Mouse (Mus musculus): ENCODE results near the gene Mrps6. TPM values are rescaled to one million over a fixed set of nuclear protein-coding genes. Genes with fewer than 3 reads are reported as not detected.

The Mrps6 gene
- polyA plus RNA-seq, 1 experiment from 2014 or later: 149 TPM

DNA sequence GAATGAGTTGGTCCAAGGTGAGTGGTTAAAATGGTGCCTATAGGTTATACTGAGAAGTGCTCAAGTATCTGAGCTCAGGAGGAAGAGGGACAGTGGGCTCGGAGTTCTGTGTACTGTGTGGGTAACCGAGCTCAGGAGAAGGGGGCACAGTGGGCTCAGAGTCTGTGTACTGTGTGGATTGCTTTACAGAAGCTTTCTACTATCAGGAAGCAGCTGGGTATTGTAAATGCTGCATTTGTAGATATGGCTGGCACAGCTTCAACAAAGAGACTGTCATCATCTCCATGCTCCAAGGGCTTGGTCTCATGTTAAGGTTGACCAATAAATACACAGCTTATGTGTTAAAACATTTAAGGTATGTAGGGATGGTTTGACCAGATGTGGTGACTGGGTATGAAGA is 6.7 kb downstream of the Mrps6 start:
- H3K36me3 ChIP-seq (ENCODE audit: control insufficient read depth, insufficient read depth, low read length): peaks cover 85% of the 10 kb centered on the region
- no peak overlapping the region for H3K4me3 ChIP-seq (ENCODE audit: control insufficient read depth in 1 of 2, insufficient read depth in 1 of 2, low read depth in 1 of 2, low read length in 2 of 2)
- WGBS: 79% methylated on average over 2 of the region's 2 CpGs
- no peaks in the 10 kb centered on the region for H3K9me3 ChIP-seq (ENCODE audit: control insufficient read depth, low read length)
- no peak overlapping the region for H3K4me2 ChIP-seq (ENCODE audit: low read length)
- H3K27ac ChIP-seq (replicated peaks in 1 of 2; ENCODE audit: control insufficient read depth in 1 of 2, insufficient read depth in 1 of 2, low read depth in 2 of 2, low read length in 2 of 2): no peak overlapping the region
- no peak overlapping the region for H3K9ac ChIP-seq (ENCODE audit: low read length)
- H3K27me3 ChIP-seq (ENCODE audit: control insufficient read depth, insufficient read depth, low read length): no peaks in the 10 kb centered on the region
- H3K4me1 ChIP-seq (ENCODE audit: control insufficient read depth in 2 of 2, insufficient read depth in 2 of 2, low read length in 2 of 2): peaks cover 0 to 11% of the 10 kb centered on the region in 2 experiments; a peak in 2 of 4 replicates
- no peak for ATAC-seq (ENCODE audit: insufficient number of reproducible peaks, insufficient read depth, low FRiP score, low read depth)

- Histone ChIP-seq H3K36me3 (ENCODE audit: control insufficient read depth, insufficient read depth, low read length) (peaks cover 68% of the 10 kb centered on the region), H3K27ac (replicated peaks in 1 of 2; ENCODE audit: control insufficient read depth in 1 of 2, insufficient read depth in 1 of 2, low read depth in 2 of 2, low read length in 2 of 2) (no peak overlapping the region), H3K4me2 (ENCODE audit: low read length) (no peak overlapping the region), H3K4me3 (ENCODE audit: control insufficient read depth in 1 of 2, insufficient read depth in 1 of 2, low read depth in 1 of 2, low read length in 2 of 2) (no peak overlapping the region), H3K9me3 (ENCODE audit: control insufficient read depth, low read length) (no peaks in the 10 kb centered on the region), H3K4me1 (ENCODE audit: control insufficient read depth in 2 of 2, insufficient read depth in 2 of 2, low read length in 2 of 2) (no peaks in the 10 kb centered on the region), H3K9ac (ENCODE audit: low read length) (no peak overlapping the region), H3K27me3 (ENCODE audit: control insufficient read depth, insufficient read depth, low read length) (no peaks in the 10 kb centered on the region)
- WGBS: 80% methylated on average over 8 of the region's 8 CpGs
- no peak for ATAC-seq (ENCODE audit: insufficient number of reproducible peaks, insufficient read depth, low FRiP score, low read depth)
Measured at GRCm38 (mm10) chr16:92070338-92070737, 12.3 kb downstream of the Mrps6 start.

GRCm38 (mm10) chr16:92076797-92077196 is 18.7 kb downstream of the Mrps6 start:
- Histone ChIP-seq H3K36me3 (ENCODE audit: control insufficient read depth, insufficient read depth, low read length) (peaks cover 41% of the 10 kb centered on the region), H3K4me3 (ENCODE audit: control insufficient read depth in 1 of 2, insufficient read depth in 1 of 2, low read depth in 1 of 2, low read length in 2 of 2) (no peak overlapping the region), H3K4me1 (ENCODE audit: control insufficient read depth in 2 of 2, insufficient read depth in 2 of 2, low read length in 2 of 2) (no peaks in the 10 kb centered on the region), H3K27me3 (ENCODE audit: control insufficient read depth, insufficient read depth, low read length) (no peaks in the 10 kb centered on the region), H3K27ac (replicated peaks in 1 of 2; ENCODE audit: control insufficient read depth in 1 of 2, insufficient read depth in 1 of 2, low read depth in 2 of 2, low read length in 2 of 2) (no peak overlapping the region), H3K9ac (ENCODE audit: low read length) (no peak overlapping the region), H3K9me3 (ENCODE audit: control insufficient read depth, low read length) (no peaks in the 10 kb centered on the region), H3K4me2 (ENCODE audit: low read length) (no peak overlapping the region)
- ATAC-seq (ENCODE audit: insufficient number of reproducible peaks, insufficient read depth, low FRiP score, low read depth): no peak
- WGBS: 95% methylated on average over 8 of the region's 8 CpGs

DNA sequence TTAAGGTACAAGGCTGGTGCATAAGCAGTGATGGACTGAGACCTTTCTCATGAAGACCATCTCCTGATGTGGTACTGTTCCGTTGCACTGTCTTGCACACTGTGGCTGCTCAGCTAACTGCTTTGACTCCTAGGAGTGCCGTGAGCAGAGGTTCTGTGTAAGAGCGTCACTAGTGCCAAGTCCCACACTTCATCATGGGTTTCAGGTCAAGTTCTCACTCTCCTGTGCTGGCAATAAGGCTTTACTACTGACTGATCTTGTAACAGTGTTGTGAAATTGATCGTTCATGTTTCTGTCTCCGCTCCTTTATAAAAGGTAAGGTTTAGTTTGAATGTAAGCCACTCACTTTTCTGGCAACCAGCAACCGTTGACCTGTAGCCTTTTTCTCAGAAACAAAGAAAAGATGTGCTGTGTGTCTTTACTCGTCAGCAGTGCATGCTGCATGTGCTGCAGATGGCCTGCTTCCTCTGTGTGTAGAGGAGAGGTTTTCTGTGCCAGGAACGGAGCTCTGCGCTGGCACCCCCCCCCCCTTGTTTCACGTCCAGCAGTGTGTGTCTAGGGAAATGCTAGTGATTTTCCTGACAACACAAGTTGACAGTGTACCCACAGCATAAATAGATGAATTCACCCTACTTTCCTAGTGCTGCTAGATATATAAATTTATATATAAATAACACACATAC is 25.8 kb downstream of the Mrps6 start:
- WGBS: 82% methylated on average over 10 of the region's 10 CpGs
- Histone ChIP-seq H3K9ac (ENCODE audit: low read length) (no peak overlapping the region), H3K27me3 (ENCODE audit: control insufficient read depth, insufficient read depth, low read length) (no peaks in the 10 kb centered on the region), H3K27ac (replicated peaks in 1 of 2; ENCODE audit: control insufficient read depth in 1 of 2, insufficient read depth in 1 of 2, low read depth in 2 of 2, low read length in 2 of 2) (no peak overlapping the region), H3K4me3 (ENCODE audit: control insufficient read depth in 1 of 2, insufficient read depth in 1 of 2, low read depth in 1 of 2, low read length in 2 of 2) (no peak overlapping the region), H3K4me1 (ENCODE audit: control insufficient read depth in 2 of 2, insufficient read depth in 2 of 2, low read length in 2 of 2) (no peaks in the 10 kb centered on the region), H3K36me3 (ENCODE audit: control insufficient read depth, insufficient read depth, low read length) (peaks cover 16% of the 10 kb centered on the region), H3K9me3 (ENCODE audit: control insufficient read depth, low read length) (no peaks in the 10 kb centered on the region), H3K4me2 (ENCODE audit: low read length) (no peak overlapping the region)
- ATAC-seq (ENCODE audit: insufficient number of reproducible peaks, insufficient read depth, low FRiP score, low read depth): no peak

GRCm38 (mm10) chr16:92089225-92089624 is 31.2 kb downstream of the Mrps6 start:
- H3K9me3 ChIP-seq (ENCODE audit: control insufficient read depth, low read length): no peaks in the 10 kb centered on the region
- no peak overlapping the region for H3K9ac ChIP-seq (ENCODE audit: low read length)
- ATAC-seq (ENCODE audit: insufficient number of reproducible peaks, insufficient read depth, low FRiP score, low read depth): no peak
- no peaks in the 10 kb centered on the region for H3K4me1 ChIP-seq (ENCODE audit: control insufficient read depth in 2 of 2, insufficient read depth in 2 of 2, low read length in 2 of 2)
- H3K4me2 ChIP-seq (ENCODE audit: low read length): no peak overlapping the region
- no peaks in the 10 kb centered on the region for H3K27me3 ChIP-seq (ENCODE audit: control insufficient read depth, insufficient read depth, low read length)
- no peak overlapping the region for H3K27ac ChIP-seq (replicated peaks in 1 of 2; ENCODE audit: control insufficient read depth in 1 of 2, insufficient read depth in 1 of 2, low read depth in 2 of 2, low read length in 2 of 2)
- H3K36me3 ChIP-seq (ENCODE audit: control insufficient read depth, insufficient read depth, low read length): 0 out of 2 replicates have a peak, but pooled peaks cover 2% of the 10 kb centered on the region
- 83% methylated on average over 3 of the region's 3 CpGs for WGBS
- no peak overlapping the region for H3K4me3 ChIP-seq (ENCODE audit: control insufficient read depth in 1 of 2, insufficient read depth in 1 of 2, low read depth in 1 of 2, low read length in 2 of 2)

- 75% methylated on average over 5 of the region's 5 CpGs for WGBS
- Histone ChIP-seq H3K27me3 (ENCODE audit: control insufficient read depth, insufficient read depth, low read length) (no peaks in the 10 kb centered on the region), H3K4me3 (ENCODE audit: control insufficient read depth in 1 of 2, insufficient read depth in 1 of 2, low read depth in 1 of 2, low read length in 2 of 2) (no peak overlapping the region), H3K27ac (replicated peaks in 1 of 2; ENCODE audit: control insufficient read depth in 1 of 2, insufficient read depth in 1 of 2, low read depth in 2 of 2, low read length in 2 of 2) (no peak overlapping the region), H3K36me3 (ENCODE audit: control insufficient read depth, insufficient read depth, low read length) (0 out of 2 replicates have a peak, but pooled peaks cover 7% of the 10 kb centered on the region), H3K9me3 (ENCODE audit: control insufficient read depth, low read length) (no peaks in the 10 kb centered on the region), H3K9ac (ENCODE audit: low read length) (no peak overlapping the region), H3K4me1 (ENCODE audit: control insufficient read depth in 2 of 2, insufficient read depth in 2 of 2, low read length in 2 of 2) (no peaks in the 10 kb centered on the region), H3K4me2 (ENCODE audit: low read length) (no peak overlapping the region)
- ATAC-seq (ENCODE audit: insufficient number of reproducible peaks, insufficient read depth, low FRiP score, low read depth): no peak
Measured at GRCm38 (mm10) chr16:92091876-92092275, 33.8 kb downstream of the Mrps6 start.

DNA sequence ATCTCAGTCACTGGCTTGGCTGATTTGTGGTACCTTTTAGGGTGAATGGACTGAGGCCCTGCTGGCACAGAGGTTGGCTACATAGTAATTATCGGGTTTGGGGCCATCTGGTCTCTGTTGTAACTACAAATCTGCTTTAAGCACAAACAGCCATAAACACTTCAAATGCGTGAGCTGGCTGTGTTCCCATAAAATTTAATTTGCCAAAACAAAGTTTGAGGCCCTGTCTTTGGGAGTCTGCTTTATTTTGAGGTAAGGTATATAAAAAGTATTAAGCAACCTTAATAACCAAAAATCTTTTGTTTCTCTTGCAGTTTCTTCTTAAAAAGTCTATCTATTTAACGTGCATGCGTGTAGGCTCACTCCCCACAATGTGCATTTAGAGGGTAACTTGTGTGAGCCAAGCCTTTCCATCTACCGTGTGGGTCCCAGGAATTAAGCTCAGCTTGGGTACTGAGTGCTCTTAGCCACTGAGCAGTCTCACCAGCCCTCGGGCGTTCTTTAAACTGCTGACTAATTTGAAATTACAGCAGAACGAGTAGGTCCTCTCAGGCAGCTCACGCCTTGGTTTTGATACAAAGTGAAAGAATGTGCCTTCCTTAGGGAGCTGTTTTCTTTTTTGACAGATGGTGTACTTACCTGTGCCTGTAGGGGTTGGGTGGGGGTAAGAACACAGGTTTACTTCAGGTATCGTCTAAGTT is 40.4 kb downstream of the Mrps6 start:
- no peaks in the 10 kb centered on the region for H3K27me3 ChIP-seq (ENCODE audit: control insufficient read depth, insufficient read depth, low read length)
- H3K9me3 ChIP-seq (ENCODE audit: control insufficient read depth, low read length): no peaks in the 10 kb centered on the region
- no peak overlapping the region for H3K9ac ChIP-seq (ENCODE audit: low read length)
- 84% methylated on average over 10 of the region's 10 CpGs for WGBS
- H3K4me2 ChIP-seq (ENCODE audit: low read length): no peak overlapping the region
- no peak overlapping the region for H3K4me3 ChIP-seq (ENCODE audit: control insufficient read depth in 1 of 2, insufficient read depth in 1 of 2, low read depth in 1 of 2, low read length in 2 of 2)
- peaks cover 32% of the 10 kb centered on the region for H3K36me3 ChIP-seq (ENCODE audit: control insufficient read depth, insufficient read depth, low read length)
- H3K27ac ChIP-seq (replicated peaks in 1 of 2; ENCODE audit: control insufficient read depth in 1 of 2, insufficient read depth in 1 of 2, low read depth in 2 of 2, low read length in 2 of 2): no peak overlapping the region
- peaks cover under 1 to 2% of the 10 kb centered on the region in 2 experiments; a peak in 2 of 4 replicates for H3K4me1 ChIP-seq (ENCODE audit: control insufficient read depth in 2 of 2, insufficient read depth in 2 of 2, low read length in 2 of 2)
- no peak for ATAC-seq (ENCODE audit: insufficient number of reproducible peaks, insufficient read depth, low FRiP score, low read depth)

Measured in heart, embryonic 14.5 days (tissue).